Mouse (Mus musculus) urinary bladder, postnatal 14 days (tissue): ENCODE measurements at regions not wholly inside any gene's neighbourhood (a gene's known extent, or its start where the extent isn't known, plus 50 kb on each side); places are given as distances from the start of the nearest gene placed in this dataset.

Experiments
- DNase-seq: peaks from one replicate; pipeline ENCODE4 v3.0.0; 2021; ENCODE audit warnings: low spot score

DNA sequence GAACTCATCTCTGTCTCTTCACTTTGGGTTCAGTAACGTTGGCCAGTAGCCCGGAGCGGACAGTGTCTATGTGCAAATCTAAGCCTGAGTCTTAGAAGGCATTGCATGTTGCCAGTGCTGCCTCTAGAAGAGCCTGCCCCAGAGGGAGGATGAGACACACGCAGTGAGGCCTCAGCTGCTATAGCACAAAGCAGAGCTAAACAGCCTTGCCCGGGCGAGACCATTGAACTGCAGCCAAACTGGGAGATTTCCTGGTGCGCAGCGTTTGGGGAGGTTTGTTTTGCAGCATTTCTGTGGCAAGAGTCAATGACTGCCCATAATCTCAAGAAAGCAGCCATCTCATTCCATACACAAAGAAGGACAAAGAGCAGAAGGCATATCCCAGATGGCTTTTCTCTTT is 164.0 kb downstream of the 3100002H09Rik start:
- peak; percentile 10 for DNase-seq

GRCm38 (mm10) chr4:124443613-124444108 is 166.9 kb downstream of the 3100002H09Rik start:
- DNase-seq: no peak

DNA sequence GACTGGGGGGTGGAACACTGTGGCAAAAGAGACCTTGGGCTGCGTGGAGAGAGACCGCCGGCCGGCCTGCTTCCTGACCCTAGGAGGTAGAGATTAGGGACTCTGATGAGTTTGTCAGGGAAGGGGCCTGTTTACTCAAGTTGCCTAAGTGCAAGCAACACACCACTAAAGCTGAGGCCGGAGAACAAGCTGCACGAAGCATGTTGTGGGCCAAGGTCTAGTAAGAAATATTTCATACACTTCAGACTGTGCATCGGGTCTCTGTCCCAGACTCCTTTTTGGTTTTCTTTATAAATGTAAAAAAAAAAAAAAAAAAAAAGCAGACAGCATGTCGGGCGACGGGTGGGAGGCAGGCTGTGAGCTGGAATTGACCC is 167.5 kb downstream of the 3100002H09Rik start:
- DNase-seq: no peak

- DNase-seq: no peak
These were observed 168.0 kb downstream of the 3100002H09Rik start for GRCm38 (mm10) chr4:124442491-124443129.

DNA sequence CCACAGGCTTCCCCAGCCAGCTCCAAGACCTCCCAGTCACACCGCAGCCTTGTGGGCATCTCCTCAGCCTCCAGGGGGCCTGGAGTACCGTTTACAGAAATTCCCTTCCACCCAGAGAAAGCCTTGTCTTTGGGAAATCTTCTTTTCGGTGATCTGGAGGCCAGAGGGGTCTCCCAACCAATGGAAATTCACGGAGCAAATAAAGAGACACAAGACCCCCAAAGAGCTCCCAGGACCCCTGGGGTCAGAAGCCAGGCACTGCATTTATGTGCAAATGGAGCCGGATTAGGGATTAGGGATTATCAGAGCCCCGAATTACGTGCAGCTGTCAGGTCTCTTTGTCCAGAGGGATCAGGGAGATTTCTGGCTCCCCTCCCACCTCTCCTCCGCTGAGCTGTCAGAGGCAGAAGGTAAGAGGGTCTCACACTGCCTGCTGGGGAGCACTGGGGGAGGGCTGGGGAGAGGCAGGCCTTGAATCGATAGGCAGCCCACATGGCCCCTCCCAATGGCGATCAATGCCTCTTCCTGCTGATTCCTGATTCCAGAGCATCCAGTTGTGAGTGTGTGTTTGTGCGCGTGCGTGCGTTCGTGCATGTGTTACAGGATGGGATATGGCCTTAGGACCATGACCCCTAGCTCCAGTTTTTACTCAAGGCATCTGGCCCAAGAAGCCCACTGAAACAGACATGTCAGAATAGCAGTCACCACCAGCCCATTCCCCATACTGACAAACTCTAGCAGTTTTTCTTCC is 168.7 kb downstream of the 3100002H09Rik start:
- no peak for DNase-seq

DNA sequence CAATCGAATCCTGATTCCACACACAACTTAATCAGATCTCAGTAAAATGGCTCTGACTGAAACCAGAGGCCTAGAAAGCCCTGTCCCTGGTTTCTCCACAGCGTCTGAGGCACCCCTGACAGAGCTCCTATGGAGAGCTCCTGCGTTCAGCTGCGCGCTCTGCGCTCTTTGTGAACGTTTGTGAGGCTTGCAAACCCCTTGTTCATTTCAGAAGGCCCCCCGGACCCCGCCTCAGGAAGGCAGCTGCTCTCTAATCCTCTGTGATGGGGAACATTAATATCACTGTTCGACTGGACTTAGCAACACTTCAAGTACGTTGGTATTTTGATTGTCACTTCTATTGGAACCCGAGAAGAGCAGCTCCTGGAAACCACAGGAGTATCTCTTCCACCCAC is 175.6 kb downstream of the 3100002H09Rik start:
- no peak for DNase-seq

- DNase-seq: no peak
These were observed 176.3 kb downstream of the 3100002H09Rik start for GRCm38 (mm10) chr4:124434059-124435039.

GRCm38 (mm10) chr4:124433506-124433905 is 177.1 kb downstream of the 3100002H09Rik start:
- DNase-seq: no peak

DNA sequence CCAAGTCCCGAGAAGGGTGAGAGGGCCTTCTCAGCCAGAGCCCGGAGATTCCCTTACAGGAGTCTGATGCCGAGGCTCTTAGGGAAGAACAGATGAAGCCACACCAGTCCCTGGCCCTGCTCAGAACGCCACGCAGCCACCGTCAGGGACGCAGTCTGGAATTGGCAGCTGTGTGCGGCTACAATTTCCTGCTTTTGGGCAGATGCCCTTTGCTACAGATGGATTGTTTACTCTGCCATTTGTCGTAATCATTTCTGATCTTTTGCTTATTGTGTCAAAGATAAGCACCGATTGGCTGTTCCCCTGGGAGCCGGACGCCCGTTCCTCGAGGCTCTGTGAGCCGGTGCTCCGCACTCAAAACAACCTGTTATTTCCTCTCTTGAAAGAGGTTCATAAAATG is 179.4 kb downstream of the 3100002H09Rik start:
- no peak for DNase-seq

- no peak for DNase-seq
These were observed 181.8 kb downstream of the 3100002H09Rik start for GRCm38 (mm10) chr4:124428844-124429243.

GRCm38 (mm10) chr4:124422406-124422805 is 188.2 kb downstream of the 3100002H09Rik start:
- no peak for DNase-seq

- no peak for DNase-seq
These were observed 192.2 kb downstream of the 3100002H09Rik start for GRCm38 (mm10) chr4:124418431-124418830.

- no peak for DNase-seq
These were observed 193.4 kb downstream of the 3100002H09Rik start for GRCm38 (mm10) chr4:124417176-124417575.

- no peak for DNase-seq
These were observed 194.3 kb downstream of the 3100002H09Rik start for GRCm38 (mm10) chr4:124416266-124416665.

DNA sequence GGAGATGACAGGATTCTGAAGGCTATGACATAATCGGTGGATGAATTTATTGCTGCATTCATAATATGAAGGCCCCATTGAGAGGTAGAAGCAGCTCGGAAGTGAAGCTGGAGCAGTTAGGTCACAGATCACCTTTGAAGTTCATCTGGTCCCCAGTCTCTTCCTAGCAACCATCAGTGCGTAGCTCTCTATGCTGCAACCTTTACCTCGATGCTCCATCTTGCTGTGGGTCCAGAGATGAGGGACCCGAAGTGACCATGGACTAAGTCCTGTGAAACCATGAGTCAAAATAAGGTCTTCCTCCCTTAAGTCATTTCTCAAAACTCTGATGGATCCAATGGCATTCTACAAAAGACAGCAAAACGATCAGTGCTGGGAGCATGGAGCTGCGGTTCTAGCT is 196.2 kb downstream of the 3100002H09Rik start:
- DNase-seq: no peak

DNA sequence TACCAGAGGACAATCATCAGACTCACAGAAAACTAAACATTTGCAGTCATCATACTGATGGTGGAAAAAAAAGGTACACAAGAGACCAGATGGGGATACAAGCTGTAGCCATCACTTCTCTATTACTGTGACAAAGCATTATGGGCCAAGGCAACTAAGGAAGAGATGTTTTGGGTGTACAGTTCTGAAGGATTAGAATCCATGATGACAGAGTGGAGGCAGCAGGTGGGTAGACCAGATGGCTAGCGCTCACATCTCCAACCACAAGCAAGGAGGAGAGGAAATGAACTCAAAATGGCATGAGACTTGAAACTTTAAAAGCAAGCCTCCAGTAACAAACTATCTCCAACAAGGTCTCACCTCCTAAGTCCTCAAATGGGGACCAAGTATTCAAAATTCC is 201.3 kb downstream of the 3100002H09Rik start:
- DNase-seq: no peak

DNA sequence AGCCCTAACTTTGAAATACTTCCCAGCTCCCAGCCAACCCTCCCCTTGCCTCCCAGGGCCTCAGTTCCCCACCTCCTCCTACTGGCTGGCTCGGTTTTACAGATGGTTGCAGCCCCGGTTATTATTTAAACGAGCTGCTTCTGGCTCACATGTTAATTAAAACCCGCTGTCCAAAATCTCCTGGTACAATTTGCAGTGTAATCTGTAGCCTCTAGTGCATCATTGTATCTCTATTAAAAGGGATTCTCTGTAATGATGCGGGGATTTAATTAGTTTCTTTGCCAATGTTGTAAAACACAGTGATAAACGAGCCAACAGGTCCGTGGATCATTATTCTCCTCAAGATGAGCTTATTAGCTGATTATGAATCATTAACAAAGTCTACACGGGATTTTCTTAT is 208.5 kb downstream of the 3100002H09Rik start:
- DNase-seq: no peak

DNA sequence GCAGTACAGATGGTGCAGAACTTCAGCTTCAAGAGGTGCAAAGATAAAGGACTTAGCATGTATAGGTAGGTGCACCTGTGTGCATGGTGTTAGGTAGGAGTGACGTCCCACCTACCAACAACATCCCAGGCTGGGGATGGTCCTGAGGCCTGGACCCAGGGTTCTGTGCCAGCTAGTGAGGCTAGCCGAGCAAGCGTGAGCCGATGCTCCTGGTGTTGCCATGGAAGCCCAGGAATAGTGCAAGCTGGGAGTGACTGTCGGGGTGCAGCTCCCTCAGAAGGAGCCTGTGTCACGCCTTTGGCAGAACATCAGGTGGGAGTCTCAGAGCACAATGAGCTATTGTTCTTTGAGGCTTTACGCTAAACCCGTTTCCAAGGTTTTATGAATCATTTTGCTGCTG is 209.9 kb downstream of the 3100002H09Rik start:
- no peak for DNase-seq

- DNase-seq: no peak
These were observed 210.4 kb downstream of the 3100002H09Rik start for GRCm38 (mm10) chr4:124400136-124400675.

DNA sequence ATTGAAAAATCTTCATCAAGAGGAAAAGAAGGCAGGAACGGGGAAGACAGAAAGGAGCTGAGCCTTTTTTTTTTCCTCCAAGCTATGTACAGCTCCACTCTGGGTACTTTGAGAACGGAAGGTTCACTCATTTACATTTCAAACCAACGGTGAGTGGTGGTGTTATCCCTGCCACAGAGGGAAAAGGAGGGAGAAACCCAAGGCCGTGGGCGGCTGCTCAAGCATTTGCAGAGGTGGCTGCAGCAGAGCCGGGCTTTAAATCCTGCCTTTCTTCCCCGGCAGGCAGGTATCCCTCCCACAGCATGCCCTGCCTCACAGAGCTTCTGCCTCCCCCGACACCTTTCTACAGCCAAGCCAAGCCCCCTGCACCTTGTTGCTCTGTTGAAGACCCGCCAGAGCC is 212.2 kb downstream of the 3100002H09Rik start:
- no peak for DNase-seq

DNA sequence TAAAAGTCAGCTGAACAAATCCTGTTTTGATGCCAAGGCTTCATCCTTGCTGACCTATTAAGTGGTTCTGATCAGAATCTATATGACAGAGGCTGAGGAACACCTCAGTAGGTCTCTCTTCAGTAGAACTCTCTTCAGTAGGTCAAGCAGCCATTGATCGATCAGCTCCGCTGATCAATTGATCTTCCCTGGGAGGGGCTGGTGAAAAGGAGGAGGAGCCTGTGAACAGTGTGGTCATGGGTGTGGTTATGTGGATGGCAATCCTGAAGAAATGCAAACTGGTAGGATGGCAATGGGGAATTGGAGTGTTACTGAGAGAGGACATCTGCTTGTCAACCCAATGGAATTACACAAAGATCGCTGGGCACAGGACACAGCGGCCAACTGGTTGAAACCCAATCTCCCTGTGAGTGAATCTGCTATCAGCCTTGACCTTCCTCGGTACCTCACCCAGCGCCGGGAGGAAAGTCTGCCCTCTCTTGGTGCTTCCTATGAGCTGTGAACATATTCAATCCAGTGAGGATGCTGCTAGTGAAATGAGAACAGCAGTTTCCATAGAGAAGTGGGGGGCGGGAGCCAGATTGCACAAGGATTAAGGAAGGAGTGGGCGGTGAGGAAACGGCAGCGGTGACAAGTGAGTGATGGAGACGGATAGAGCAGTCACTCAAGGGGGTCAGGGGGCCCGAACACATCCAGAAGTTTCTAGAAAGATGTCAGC is 213.9 kb downstream of the 3100002H09Rik start:
- DNase-seq: no peak
